Mouse (Mus musculus) megakaryocyte, embryonic 14.5 days (primary cell): ENCODE results near the gene Gm6217. TPM values are rescaled to one million over a fixed set of nuclear protein-coding genes. Genes with fewer than 3 reads are reported as not detected.
"Not testable (repeated sequence)": the region's sequence is repeated elsewhere in the genome, so short reads cannot be mapped to it uniquely, and the experiment has no call there.

Experiments used
- H3K27me3 ChIP-seq: replicated peaks from 2 replicates; pipeline ENCODE3; 2012; ENCODE audit warnings: inconsistent platforms
- H3K36me3 ChIP-seq: replicated peaks from 2 replicates; pipeline ENCODE3; 2012; ENCODE audit warnings: low read length, inconsistent platforms, mixed read lengths
- H3K4me1 ChIP-seq: 2 replicates; pipeline ENCODE4 v1.6.1; 2012; ENCODE audit warnings: inconsistent platforms
- H3K4me3 ChIP-seq: replicated peaks from 2 replicates; pipeline ENCODE3; 2012; ENCODE audit warnings: moderate library complexity, mild to moderate bottlenecking, inconsistent platforms
- H3K9me3 ChIP-seq: 2 replicates; pipeline ENCODE4 v1.6.1; 2012; ENCODE audit warnings: inconsistent platforms
- FLI1 ChIP-seq: IDR thresholded peaks from 2 replicates; pipeline ENCODE4 v1.6.1; 2012; ENCODE audit warnings: low read length, inconsistent platforms, mixed read lengths
- GATA1 ChIP-seq: IDR thresholded peaks from 3 replicates; pipeline ENCODE4 v1.6.1; 2012; ENCODE audit warnings: mixed read lengths, low read length, inconsistent platforms, borderline replicate concordance
- polyA plus RNA-seq: library from polyadenylated mRNA; stranded (reverse); fragments of >175 nt; gene quantifications from 2 replicates; pipeline ENCODE4 v1.2.3, GENCODE M21; 2012; ENCODE audit warnings: low replicate concordance; ENCODE audit not compliant: insufficient read depth

Gene Gm6217
- polyA plus RNA-seq, 1 experiment: not detected

DNA sequence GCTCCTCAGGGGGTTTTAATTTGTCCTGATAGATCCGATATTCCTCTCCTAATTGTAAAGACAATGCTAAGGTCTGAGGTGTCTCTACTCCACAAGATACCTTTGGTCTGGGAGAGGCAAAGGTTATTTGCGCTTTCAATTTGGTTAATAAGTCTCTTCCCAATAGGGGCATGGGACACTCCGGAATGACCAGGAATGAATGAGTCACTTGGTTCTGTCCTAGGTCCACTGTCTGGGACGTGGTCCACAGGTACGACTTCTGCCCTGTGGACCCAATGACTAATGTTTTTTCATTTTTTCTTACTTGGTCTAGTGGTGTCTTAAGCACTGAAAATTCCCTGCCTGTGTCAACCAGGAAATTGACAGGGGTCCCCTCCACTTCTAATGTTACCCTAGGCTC is 7.5 kb upstream of the Gm6217 start:
- Histone ChIP-seq H3K36me3 (no peaks in the 10 kb centered on the region), H3K4me3 (no peak overlapping the region), H3K27me3 (no peaks in the 10 kb centered on the region), H3K4me1 (no peaks in the 10 kb centered on the region), H3K9me3 (peaks cover 11% of the 10 kb centered on the region; the same call in 1 of the 2 replicates)
- TF ChIP-seq FLI1 (no peak), GATA1 (no peak)

DNA sequence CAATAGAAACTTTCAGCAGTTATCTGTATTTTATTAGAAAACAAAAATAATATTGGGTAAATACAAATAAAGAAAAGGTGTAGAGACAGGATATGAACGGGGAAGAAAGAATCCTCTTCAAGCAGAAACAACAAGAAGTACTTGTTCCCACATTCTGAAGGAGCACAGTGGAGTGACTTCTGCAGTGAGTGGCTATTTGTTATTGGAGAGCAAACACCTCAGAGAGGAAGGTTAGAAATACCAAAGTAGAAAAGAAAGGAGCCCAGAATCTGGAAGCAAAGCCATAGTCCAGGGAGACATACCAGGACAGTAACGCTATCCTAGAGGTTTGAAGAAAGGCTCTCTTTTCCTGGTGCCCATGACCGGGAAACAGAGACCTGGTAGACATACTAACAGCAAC is 641 bp downstream of the Gm6217 start:
- H3K27me3 ChIP-seq, H3K36me3 ChIP-seq, H3K4me1 ChIP-seq, H3K4me3 ChIP-seq: not testable (repeated sequence)
- H3K9me3 ChIP-seq: peaks cover 17% of the 10 kb centered on the region

DNA sequence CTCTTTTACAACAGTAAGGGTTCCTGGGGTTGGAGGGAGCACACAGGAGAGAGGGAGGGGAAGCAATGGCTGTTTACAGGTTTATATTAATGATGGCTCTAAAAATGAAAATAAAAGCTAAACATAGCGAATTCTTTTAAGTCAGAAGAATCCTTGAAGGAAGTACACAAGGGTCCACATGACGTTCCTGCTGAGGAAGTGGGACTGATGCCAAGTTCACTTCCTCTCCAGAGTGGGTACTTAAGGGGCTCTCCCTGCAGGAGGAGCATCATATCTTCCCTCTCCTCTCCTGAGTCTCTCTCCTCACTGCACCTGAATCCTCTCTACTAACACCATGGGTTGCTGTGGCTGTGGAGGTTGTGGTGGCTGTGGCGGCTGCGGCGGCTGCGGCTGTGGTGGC is 6.5 kb downstream of the Gm6217 start, which contains the start of gene A030014E15Rik:
Gene A030014E15Rik, plus strand, starts transcription at position 268 of the 400 bp plus-strand sequence.
- Histone ChIP-seq H3K4me3 (no peak within 1 kb of the TSS), H3K36me3 (no peaks in the 10 kb centered on the region), H3K27me3 (no peaks in the 10 kb centered on the region), H3K4me1 (no peaks in the 10 kb centered on the region), H3K9me3 (peaks cover 7% of the 10 kb centered on the region; the same call in 1 of the 2 replicates)
- TF ChIP-seq FLI1 (no peak), GATA1 (no peak)

GRCm38 (mm10) chr1:82913434-82913833 is 17.8 kb downstream of the Gm6217 start:
- not testable (repeated sequence) for H3K4me1 ChIP-seq, H3K9me3 ChIP-seq, H3K27me3 ChIP-seq, H3K36me3 ChIP-seq, H3K4me3 ChIP-seq

DNA sequence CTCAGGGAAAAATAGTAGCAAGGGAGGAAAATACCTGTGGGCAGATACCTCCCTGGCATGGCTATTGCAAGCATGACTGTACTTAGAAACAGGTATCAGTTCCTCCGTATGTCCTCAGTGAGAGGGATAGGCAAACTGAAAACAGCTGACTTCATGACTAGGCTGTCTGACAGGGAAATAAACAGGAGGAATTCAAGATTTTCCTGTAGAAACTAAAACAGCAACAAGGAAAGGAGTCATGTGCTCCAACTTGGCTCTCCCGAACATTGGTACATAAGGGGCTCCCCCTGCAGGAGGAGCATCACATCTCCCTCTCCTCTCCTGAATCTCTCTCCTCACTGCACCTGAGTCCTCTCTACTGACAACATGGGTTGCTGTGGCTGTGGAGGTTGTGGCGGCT is 18.2 kb downstream of the Gm6217 start, which contains the start of gene A030005L19Rik:
Gene A030005L19Rik, plus strand, starts transcription at position 301 of the 400 bp plus-strand sequence.
- 0 out of 2 replicates have a peak, but pooled peaks cover 3% of the 10 kb centered on the region for H3K4me1 ChIP-seq
- H3K27me3 ChIP-seq: no peaks in the 10 kb centered on the region
- H3K9me3 ChIP-seq: no peaks in the 10 kb centered on the region
- H3K36me3 ChIP-seq: no peaks in the 10 kb centered on the region
- H3K4me3 ChIP-seq: no peak within 1 kb of the TSS
- TF ChIP-seq GATA1 (no peak), FLI1 (no peak)

DNA sequence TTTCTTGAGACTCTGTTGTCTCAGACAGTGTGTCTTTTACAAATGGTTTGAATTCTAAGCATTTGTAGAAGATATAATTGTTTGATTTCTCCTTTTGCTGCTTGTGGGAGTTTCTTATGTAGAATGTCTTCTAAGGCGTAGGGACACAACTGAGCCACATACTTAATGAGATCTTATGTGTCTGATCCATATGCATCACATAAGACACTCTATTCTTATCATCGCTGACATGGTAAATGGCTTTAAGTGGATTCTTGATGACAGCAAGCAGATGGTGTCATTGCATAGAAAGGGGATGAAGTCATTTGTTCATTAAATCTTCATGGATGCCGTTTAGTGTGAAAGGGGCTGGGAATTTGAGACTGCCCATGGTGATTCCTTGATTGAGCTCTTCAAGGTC is 25.3 kb downstream of the Gm6217 start:
- TF ChIP-seq FLI1: no peak
- no peak for TF ChIP-seq GATA1
- H3K36me3 ChIP-seq: peaks cover 34% of the 10 kb centered on the region
- H3K9me3 ChIP-seq: no peaks in the 10 kb centered on the region
- no peaks in the 10 kb centered on the region for H3K4me1 ChIP-seq
- H3K27me3 ChIP-seq: no peaks in the 10 kb centered on the region
- H3K4me3 ChIP-seq: no peak overlapping the region

GRCm38 (mm10) chr1:82901201-82901600 is 30.0 kb downstream of the Gm6217 start:
- TF ChIP-seq GATA1 (no peak), FLI1 (no peak)
- Histone ChIP-seq H3K27me3 (no peaks in the 10 kb centered on the region), H3K9me3 (no peaks in the 10 kb centered on the region), H3K36me3 (peaks cover 77% of the 10 kb centered on the region), H3K4me1 (peaks cover 4% of the 10 kb centered on the region; the same call in 1 of the 2 replicates), H3K4me3 (no peak overlapping the region)

DNA sequence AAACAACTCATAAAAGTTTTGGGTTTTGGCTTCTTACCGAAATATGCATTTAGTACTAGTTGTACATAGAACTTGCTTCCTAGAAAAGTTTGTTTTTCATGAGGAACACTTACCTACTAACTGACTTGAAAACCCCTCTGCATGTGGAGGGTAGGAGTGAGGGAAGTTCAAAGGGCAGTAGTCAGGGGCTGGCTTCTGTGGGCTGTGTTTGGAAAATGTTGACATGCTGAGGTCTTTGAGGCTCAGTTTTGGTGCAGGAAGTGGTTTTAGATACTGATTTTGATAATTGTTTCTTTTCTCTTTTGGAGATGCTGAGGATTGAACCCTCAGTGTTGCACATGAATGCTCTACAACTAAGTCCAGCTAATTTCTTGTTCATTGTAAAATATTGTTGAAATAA is 30.6 kb downstream of the Gm6217 start:
- H3K9me3 ChIP-seq: no peaks in the 10 kb centered on the region
- H3K4me1 ChIP-seq: peaks cover 4% of the 10 kb centered on the region; the same call in 1 of the 2 replicates
- peaks cover 84% of the 10 kb centered on the region for H3K36me3 ChIP-seq
- H3K27me3 ChIP-seq: no peaks in the 10 kb centered on the region
- TF ChIP-seq FLI1 (no peak), GATA1 (no peak)
- H3K4me3 ChIP-seq: no peak overlapping the region

- H3K9me3 ChIP-seq: no peaks in the 10 kb centered on the region
- TF ChIP-seq FLI1: no peak
- no peak for TF ChIP-seq GATA1
- peaks cover 94% of the 10 kb centered on the region for H3K36me3 ChIP-seq
- H3K27me3 ChIP-seq: no peaks in the 10 kb centered on the region
- no peak overlapping the region for H3K4me3 ChIP-seq
- H3K4me1 ChIP-seq: no peaks in the 10 kb centered on the region
Observed at GRCm38 (mm10) chr1:82893269-82893668, 37.9 kb downstream of the Gm6217 start.

Other genes starting within 250 kb of the Gm6217 start
- gene Mff, start 206.5 kb downstream of the Gm6217 start, polyA plus RNA-seq: 380 and 485 TPM in 2 replicates
- not detected in 2 replicates for gene Tm4sf20, start 162.9 kb downstream of the Gm6217 start, polyA plus RNA-seq
- gene Gm47791, start 160.2 kb downstream of the Gm6217 start, polyA plus RNA-seq: not detected in 2 replicates
- gene Agfg1, start 91.9 kb downstream of the Gm6217 start, polyA plus RNA-seq: 3.0 and 4.2 TPM in 2 replicates
- not detected in 2 replicates for gene A030005L19Rik, start 18.1 kb downstream of the Gm6217 start, polyA plus RNA-seq
- 0.16 TPM in 1 of 2 replicates, not detected in the other for gene A030014E15Rik, start 6.5 kb downstream of the Gm6217 start, polyA plus RNA-seq
- gene A030003K21Rik, start 12.0 kb upstream of the Gm6217 start, polyA plus RNA-seq: not detected in 2 replicates
- gene Gm7544, start 24.6 kb upstream of the Gm6217 start, polyA plus RNA-seq: not detected in 2 replicates
- not detected in 2 replicates for gene Gm47955, start 28.9 kb upstream of the Gm6217 start, polyA plus RNA-seq
- not detected in 2 replicates for gene Gm47959, start 69.1 kb upstream of the Gm6217 start, polyA plus RNA-seq
- gene Slc19a3, start 107.0 kb upstream of the Gm6217 start, polyA plus RNA-seq: not detected in 2 replicates
- not detected in 2 replicates for gene Krtap28-10, start 111.1 kb upstream of the Gm6217 start, polyA plus RNA-seq
- not detected in 2 replicates for gene Gm47969, start 113.5 kb upstream of the Gm6217 start, polyA plus RNA-seq
- gene A030005K14Rik, start 128.0 kb upstream of the Gm6217 start, polyA plus RNA-seq: not detected in 2 replicates
- 1.9 TPM in 1 of 2 replicates, not detected in the other for gene Krtap28-13, start 129.5 kb upstream of the Gm6217 start, polyA plus RNA-seq
- not detected in 2 replicates for gene Ccl20, start 185.4 kb upstream of the Gm6217 start, polyA plus RNA-seq
- not detected in 2 replicates for gene Daw1, start 228.4 kb upstream of the Gm6217 start, polyA plus RNA-seq